Mouse (Mus musculus): ENCODE data around the gene Nup50. TPM values are rescaled to one million over a fixed set of nuclear protein-coding genes. Genes with fewer than 3 reads are reported as not detected.

The Nup50 gene
- total RNA-seq, 2 experiments from 2014 or later: 31.0 to 32.5 TPM

- no peak for DNase-seq (ENCODE audit: extremely low spot score in 1 of 2, low spot score in 1 of 2)
Observed at GRCm38 (mm10) chr15:84987020-84987815, 64.0 kb downstream of the Nup50 start.

DNA sequence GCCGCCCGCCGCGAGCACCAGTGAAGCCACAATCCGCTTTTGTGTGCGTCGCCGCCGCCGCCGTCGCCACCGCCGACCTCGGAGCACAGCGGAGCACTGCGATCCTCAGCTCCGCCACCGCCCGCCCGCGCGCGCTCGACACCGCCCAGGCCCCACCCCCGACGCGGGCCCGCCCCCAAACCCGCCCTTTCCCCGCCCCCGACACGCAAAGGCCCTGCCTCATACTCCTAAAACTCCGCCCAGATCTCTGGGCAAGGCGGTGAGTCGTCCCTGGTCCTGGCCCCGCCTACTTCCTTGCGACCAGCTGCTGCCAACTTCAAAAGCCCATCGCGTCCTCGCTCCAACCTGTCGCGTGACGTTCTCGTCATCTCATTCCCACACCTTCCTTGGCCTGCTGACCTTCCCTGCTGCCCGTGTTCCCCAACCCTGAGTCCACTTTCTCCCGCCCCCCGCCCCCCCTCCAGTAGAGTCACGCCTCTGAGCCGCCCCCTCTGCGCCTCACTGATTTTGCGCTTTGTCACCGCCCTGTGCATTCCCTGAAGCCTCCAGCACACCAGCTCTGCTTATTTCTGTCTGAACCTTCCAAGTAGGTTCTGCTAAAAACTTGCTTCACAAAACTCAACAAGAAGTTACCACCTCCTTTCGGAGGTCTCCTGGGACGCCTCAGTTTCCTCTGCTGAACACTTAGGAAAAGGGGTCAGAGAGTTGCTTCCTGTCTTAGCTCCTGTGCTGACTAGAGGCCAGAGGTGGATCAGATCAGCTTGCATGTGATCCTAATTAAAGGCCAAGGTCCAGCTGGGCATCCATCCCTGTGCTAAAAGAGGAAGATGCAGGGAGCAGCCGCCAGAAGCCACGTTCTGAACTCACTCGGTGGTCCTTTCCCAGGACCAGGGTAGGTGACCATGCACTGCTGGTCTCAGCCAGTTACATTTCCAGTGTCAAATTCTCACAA lies 64.9 kb downstream of the Nup50 start, which contains the start of gene 5031439G07Rik:
5031439G07Rik (minus strand) TSS at position 678 of the 952 bp plus-strand sequence.
- DNase-seq (ENCODE audit: extremely low spot score in 1 of 2, low spot score in 1 of 2): peak; percentile 72 to 73

DNA sequence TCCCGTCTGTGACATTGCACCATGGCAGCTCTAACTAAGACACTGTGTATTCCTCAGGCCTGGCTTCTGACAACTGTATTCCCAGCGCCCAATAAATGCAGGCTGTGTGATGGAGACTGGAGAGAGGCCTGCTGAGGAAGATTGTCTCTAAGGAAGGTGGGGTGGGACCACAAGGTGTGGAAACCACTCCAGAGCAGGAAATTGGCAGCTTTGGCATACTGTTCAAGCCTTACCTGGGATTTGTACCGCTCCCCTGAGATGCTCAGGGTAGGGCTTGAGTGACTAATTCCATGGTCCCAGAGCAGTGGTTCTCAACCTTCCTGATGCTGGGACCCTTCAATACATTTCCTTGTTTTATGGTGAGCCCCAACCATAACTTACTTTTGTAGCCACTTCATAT lies 65.9 kb downstream of the Nup50 start:
- no peak for DNase-seq (ENCODE audit: extremely low spot score in 1 of 2, low spot score in 1 of 2)

- no peak for DNase-seq (ENCODE audit: extremely low spot score in 1 of 2, low spot score in 1 of 2)
Observed at GRCm38 (mm10) chr15:84989771-84990170, 66.6 kb downstream of the Nup50 start.

Small RNA genes within 50 kb of the gene (microRNA-seq; reads per million reads assigned to microRNA genes)
- 1,242 to 1,538 reads per million in 2 experiments for gene Mir1249

Other genes with a start within 250 kb of the Nup50 start
- gene Arhgap8, start 203.4 kb upstream of the Nup50 start, total RNA-seq (2021): under 1 TPM; 0.25 to 0.33 TPM
- gene Phf21b, start 67.4 kb upstream of the Nup50 start, total RNA-seq (2021): 10 to 100 TPM in 1 of 2 experiments, 1 to 10 TPM in 1; 6.4 to 10.1 TPM
- 1 to 10 TPM in 1 of 2 experiments, under 1 TPM in 1; 0.89 to 1.6 TPM for gene Gm29666, start 3.4 kb upstream of the Nup50 start, total RNA-seq (2021)
- gene 5031439G07Rik, start 65.1 kb downstream of the Nup50 start, total RNA-seq (2021): 10 to 100 TPM; 80.6 to 99.0 TPM
- not detected for gene Upk3a, start 93.7 kb downstream of the Nup50 start, total RNA-seq (2021)
- 10 to 100 TPM; 29.6 to 31.6 TPM for gene Fam118a, start 105.5 kb downstream of the Nup50 start, total RNA-seq (2021)
- gene Smc1b, start 208.6 kb downstream of the Nup50 start, total RNA-seq (2021): under 1 TPM in 1 of 2 experiments, not detected in 1; 0.16 TPM
- under 1 TPM in 1 of 2 experiments, not detected in 1; 0.52 TPM for gene Ribc2, start 208.7 kb downstream of the Nup50 start, total RNA-seq (2021)